Mouse (Mus musculus): ENCODE measurements at regions not wholly inside any gene's neighbourhood (a gene's known extent, or its start where the extent isn't known, plus 50 kb on each side); places are given as distances from the start of the nearest gene placed in this dataset.

DNA sequence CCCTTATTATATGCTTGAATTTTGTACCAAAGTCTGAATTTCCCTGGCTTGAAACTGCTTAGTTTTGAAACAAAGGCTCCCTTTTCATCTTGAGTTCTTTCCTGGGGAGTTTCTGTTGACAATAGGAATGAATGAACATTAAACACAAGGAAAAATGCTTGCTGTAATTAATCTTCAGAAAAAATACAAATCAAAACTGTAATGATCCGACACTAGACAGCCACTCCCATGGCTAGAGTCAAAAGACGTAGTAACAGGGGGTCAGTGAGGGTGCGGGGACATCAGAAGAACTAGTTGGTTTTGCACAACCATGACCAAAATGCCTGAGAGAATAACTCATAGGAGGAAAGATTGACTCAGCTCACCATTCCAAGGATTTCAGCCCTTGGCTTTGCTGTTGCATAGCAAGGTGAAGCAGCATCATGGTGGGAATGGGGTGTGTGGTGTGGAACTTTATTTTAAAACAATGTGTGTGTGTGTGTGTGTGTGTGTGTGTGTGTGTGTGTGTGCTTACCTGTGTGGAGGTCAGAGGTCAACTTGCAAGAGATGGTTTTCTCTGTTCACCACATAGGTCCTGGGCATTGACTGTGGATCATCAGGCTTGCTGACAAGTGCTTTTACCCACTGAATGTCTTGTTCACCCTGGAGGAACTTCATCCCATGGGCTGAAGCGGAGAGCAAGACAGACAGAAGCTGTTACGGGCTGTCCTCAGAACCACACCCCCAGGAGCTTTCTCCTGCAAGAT lies 63.2 kb upstream of the Agps start:
- TF ChIP-seq POLR2A (IDR thresholded peaks at IDR 0.05; ENCODE audit: insufficient read length, low read depth): no peak
- TF ChIP-seq TCF12 (IDR thresholded peaks at IDR 0.05; ENCODE audit: insufficient read depth, poor library complexity, severe bottlenecking): no peak
- no peak for TF ChIP-seq E2F4 (IDR thresholded peaks at IDR 0.05; ENCODE audit: insufficient read depth)
- no peak for TF ChIP-seq CEBPB (IDR thresholded peaks at IDR 0.05; ENCODE audit: insufficient read depth, poor library complexity, severe bottlenecking)
- no peak for TF ChIP-seq MAX (IDR thresholded peaks at IDR 0.05; ENCODE audit: low read depth)
- no peak for TF ChIP-seq SRF (IDR thresholded peaks at IDR 0.05; ENCODE audit: control insufficient read depth, insufficient read length, low read depth)
- TF ChIP-seq MYOD1 (IDR thresholded peaks at IDR 0.05; ENCODE audit: control insufficient read depth in 1 of 3, insufficient read length in 2 of 3, low read depth in 2 of 3): no peak
- TF ChIP-seq MYOG (IDR thresholded peaks at IDR 0.05; ENCODE audit: control insufficient read depth in 1 of 3, insufficient read depth in 1 of 3, insufficient read length in 2 of 3, low read depth in 2 of 3): no peak
- no peak for TF ChIP-seq TCF3 (IDR thresholded peaks at IDR 0.05; ENCODE audit: insufficient read length, low read depth)
- no peak for TF ChIP-seq POLR2AphosphoS2 (IDR thresholded peaks at IDR 0.05; ENCODE audit: insufficient read length, low read depth)

Data from myocyte (in vitro differentiated cells).